Mouse (Mus musculus) adrenal gland, adult 8-10 months (tissue): ENCODE measurements around the gene Atp6v1e2. TPM values are rescaled to one million over a fixed set of nuclear protein-coding genes. Genes with fewer than 3 reads are reported as not detected.

Experiments
- DNase-seq: peaks from one replicate; pipeline ENCODE4 v3.0.0; 2022
- total RNA-seq, 4 experiments: library from RNA; stranded (reverse); gene quantifications; 2 replicates each; pipeline ENCODE4 v1.2.4; 2022

The Atp6v1e2 gene
- total RNA-seq: not detected

- DNase-seq: no peak
These were observed at the start of gene Atp6v1e2 for GRCm38 (mm10) chr17:86947840-86948796. TSS of gene Atp6v1e2 (minus strand) at chr17:86947897.

DNA sequence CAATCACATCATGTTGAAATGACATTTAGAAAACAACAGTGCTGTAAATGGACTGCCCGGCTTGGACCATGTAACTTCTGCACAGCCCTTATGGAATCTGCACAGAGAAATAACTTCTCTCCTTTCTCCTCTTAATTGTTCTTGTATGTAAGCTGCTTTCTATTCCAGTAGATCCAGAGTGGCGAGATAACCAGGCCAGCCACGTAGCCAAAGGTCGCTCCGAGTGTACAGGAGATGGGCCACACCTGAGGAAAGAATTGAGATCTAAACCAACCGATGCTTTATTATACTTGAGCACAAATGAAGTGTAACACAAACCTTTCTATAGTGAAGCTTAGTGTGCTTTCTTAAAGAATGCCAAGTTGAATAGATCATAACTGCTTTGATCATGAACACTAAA, 49.6 kb upstream of the Atp6v1e2 start:
- no peak for DNase-seq

- no peak for DNase-seq
These were observed 43.6 kb upstream of the Atp6v1e2 start for GRCm38 (mm10) chr17:86991306-86991705.

DNA sequence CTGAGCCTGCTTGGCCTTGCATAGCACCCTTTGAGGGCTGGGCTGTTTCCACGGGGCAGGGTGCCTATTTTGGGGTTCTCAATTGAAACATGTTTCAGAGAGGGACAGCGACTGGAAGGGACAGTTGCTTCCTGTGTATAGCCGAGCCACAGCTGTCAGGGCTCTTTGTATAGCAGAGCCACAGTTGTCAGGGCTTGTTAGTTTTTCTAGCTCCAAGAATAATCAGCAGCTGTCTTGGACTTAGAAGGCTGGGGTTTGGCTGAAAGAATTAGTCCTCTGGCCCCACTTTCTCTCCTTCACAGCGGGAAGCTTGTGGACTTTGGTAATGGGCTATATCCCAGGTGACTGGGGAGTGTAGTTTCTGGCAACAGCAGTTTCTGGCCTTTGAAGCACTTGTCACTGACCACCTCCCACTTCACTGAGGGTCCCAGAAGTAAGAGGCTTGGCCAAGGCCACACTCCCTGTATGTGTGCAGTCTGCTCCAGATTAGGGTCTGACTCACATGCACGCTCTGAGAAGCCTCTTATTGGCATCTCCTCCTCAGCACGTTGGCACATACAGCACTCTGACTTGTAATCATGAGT, 41.0 kb upstream of the Atp6v1e2 start:
- DNase-seq: no peak

GRCm38 (mm10) chr17:86988161-86988560, 40.5 kb upstream of the Atp6v1e2 start:
- DNase-seq: no peak

- DNase-seq: no peak
These were observed 38.9 kb upstream of the Atp6v1e2 start for GRCm38 (mm10) chr17:86986449-86987138.

- no peak for DNase-seq
These were observed 34.8 kb upstream of the Atp6v1e2 start for GRCm38 (mm10) chr17:86982497-86982896.

DNA sequence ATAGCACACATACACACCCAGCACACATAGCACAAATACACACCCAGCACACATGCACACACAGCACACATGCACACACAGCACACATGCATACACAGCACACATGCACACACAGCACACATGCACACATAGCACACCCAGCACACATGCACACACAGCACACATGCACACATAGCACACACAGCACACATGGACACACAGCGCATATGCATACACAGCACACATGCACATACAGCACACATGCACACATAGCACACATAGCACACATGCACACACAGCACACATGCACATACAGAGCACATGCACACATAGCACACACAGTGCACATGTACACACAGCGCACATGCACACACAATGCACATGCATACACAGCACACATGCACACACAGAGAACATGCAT, 34.0 kb upstream of the Atp6v1e2 start:
- no peak for DNase-seq

DNA sequence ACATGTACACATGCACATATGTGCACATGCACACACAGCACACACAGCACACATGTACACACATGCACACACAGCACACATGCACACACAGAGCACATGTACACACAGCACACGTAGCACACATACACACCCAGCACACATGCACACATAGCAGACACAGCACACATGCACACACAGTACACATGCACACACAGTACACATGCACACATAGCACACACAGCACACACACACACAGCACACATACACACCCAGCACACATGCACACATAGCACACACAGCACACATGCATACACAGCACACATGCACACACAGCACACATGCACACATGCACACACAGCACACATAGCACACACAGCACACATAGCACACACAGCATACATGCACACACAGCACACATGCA, 33.5 kb upstream of the Atp6v1e2 start:
- no peak for DNase-seq

DNA sequence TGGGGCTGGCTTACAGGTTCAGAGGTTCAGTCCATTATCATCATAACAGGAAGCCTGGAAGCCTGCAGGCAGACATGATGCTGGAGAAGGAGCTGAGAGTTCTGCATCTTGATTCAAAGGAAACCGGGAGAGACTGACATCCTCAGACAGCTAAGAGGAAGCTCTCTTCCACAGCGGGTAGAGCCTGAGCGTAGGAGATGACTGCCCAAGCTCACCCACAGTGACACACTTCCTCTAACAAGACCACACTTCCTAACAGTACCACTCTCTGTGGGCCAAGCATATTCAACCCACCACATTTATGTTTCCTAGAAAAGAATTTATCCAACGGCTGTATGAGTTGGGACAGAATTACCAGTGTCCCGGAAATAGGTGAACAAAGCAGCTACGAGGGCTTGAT, 30.8 kb upstream of the Atp6v1e2 start:
- DNase-seq: no peak

DNA sequence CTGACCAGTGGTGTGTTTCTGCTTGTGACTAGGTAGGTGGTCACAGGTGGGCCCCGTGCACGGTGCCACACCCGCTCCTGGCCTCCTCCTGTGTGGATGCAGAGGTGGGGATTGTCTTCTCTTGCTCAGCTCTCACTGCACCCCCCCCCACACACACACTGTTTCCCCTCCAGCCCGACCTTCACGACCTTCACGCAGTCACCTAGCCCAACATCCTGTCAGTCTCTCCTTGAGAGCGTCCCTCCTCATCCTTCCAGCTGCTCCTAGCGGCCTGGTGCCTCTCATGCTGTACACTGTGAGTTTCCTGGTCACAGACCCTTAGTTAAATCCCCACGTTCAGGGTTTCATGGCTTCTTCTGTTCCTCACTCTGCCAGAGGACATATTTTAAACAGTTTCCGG, 28.7 kb upstream of the Atp6v1e2 start:
- DNase-seq: no peak

- DNase-seq: no peak
These were observed 25.4 kb upstream of the Atp6v1e2 start for GRCm38 (mm10) chr17:86973097-86973496.

GRCm38 (mm10) chr17:86971860-86972259, 24.2 kb upstream of the Atp6v1e2 start:
- DNase-seq: no peak

GRCm38 (mm10) chr17:86971036-86971435, 23.3 kb upstream of the Atp6v1e2 start:
- no peak for DNase-seq

- no peak for DNase-seq
These were observed 22.5 kb upstream of the Atp6v1e2 start for GRCm38 (mm10) chr17:86970026-86970750.

- no peak for DNase-seq
These were observed 21.9 kb upstream of the Atp6v1e2 start for GRCm38 (mm10) chr17:86969582-86969981.

- DNase-seq: no peak
These were observed 20.9 kb upstream of the Atp6v1e2 start for GRCm38 (mm10) chr17:86968581-86968980.

DNA sequence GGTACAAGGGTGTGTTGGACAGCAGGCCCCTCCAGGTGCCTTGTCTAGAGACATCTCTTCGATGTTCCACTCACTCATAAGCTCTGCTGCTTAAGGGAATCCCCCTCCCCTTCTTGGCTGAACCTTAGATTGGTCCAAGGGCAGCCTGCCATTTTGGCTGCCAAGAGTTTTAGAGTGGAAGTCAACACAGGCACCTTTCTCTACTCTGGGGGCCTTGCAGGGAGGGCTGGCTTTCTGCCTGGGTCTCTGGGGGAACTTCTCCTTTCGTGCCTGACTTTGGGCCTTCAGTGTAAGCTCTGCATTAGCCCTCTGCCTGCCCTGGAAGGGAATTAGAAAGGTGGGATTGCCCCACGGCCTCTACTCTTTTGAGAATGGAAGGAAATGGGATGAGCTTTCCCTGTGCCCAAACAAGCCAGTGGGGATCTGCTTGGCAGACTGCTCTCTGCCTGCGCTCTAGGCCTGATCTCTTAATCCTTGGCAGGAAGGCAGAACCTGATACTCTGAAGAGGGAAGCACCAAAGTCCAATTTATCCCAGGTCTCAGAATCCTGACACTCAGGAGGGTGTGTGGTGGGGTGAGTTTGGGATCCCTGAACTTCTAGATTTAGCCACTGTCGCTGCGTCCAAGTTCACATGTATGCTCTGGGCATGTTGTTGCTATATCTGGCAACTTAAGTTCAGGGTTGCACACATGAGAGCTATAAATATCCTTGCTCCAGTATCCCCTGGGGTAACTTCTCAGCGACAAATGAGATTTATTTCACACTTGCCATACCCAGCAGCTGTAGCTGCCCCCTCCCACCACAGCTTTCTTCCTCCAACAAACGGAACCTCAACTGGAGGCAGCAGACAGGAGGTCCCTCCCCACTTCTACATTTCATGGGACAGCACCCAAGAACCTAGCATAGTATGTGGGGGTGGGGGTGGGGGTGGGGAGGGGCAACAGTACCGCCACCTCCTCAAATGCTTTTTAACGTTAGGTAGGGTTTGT, 20.1 kb upstream of the Atp6v1e2 start:
- DNase-seq: no peak

- DNase-seq: no peak
These were observed 19.4 kb upstream of the Atp6v1e2 start for GRCm38 (mm10) chr17:86967048-86967447.

- DNase-seq: no peak
These were observed 18.3 kb upstream of the Atp6v1e2 start for GRCm38 (mm10) chr17:86966040-86966439.

GRCm38 (mm10) chr17:86965121-86965520, 17.4 kb upstream of the Atp6v1e2 start:
- DNase-seq: no peak
